Mouse (Mus musculus) bone marrow macrophage, adult 2 months (primary cell): ENCODE results near the gene Rbms3.

ENCODE experiments used
- CTCF ChIP-seq: IDR thresholded peaks from 2 replicates; pipeline ENCODE4 v1.5.1; 2012; ENCODE audit warnings: low read depth, mild to moderate bottlenecking, low read length, moderate library complexity
- POLR2A ChIP-seq: IDR thresholded peaks from 2 replicates; pipeline ENCODE4 v1.6.1; 2012; ENCODE audit warnings: mild to moderate bottlenecking, low read depth, low read length, borderline replicate concordance

GRCm38 (mm10) chr9:117156330-117156905 is 473.3 kb downstream of the Rbms3 start:
- TF ChIP-seq CTCF = no peak
- TF ChIP-seq POLR2A = no peak
